Mouse (Mus musculus): ENCODE results near the gene Lrp3. TPM values are rescaled to one million over a fixed set of nuclear protein-coding genes. Genes with fewer than 3 reads are reported as not detected.

Lrp3 gene
- polyA plus RNA-seq, 1 experiment from 2014 or later, result 7.1 TPM

- no peaks in the 10 kb centered on the region for H3K9me3 ChIP-seq
- H3K4me3 ChIP-seq (replicated peaks), result no peak overlapping the region
- no peak overlapping the region for H3K9ac ChIP-seq
- H3K4me1 ChIP-seq, result no peaks in the 10 kb centered on the region
- H3K27ac ChIP-seq, result no peak overlapping the region
- no peak for ATAC-seq (ENCODE audit: insufficient read depth, low FRiP score, low read depth)
- WGBS, result 57% methylated on average over 3 of the region's 3 CpGs
- H3K27me3 ChIP-seq (replicated peaks), result no peaks in the 10 kb centered on the region
- no peaks in the 10 kb centered on the region for H3K36me3 ChIP-seq
- H3K4me2 ChIP-seq, result no peak overlapping the region
Observed at GRCm38 (mm10) chr7:35157512-35157911, 57.8 kb downstream of the Lrp3 start.

GRCm38 (mm10) chr7:35156561-35157477 lies 58.5 kb downstream of the Lrp3 start:
- Histone ChIP-seq H3K9ac (no peak overlapping the region), H3K9me3 (no peaks in the 10 kb centered on the region), H3K4me2 (no peak overlapping the region), H3K27ac (no peak overlapping the region), H3K36me3 (no peaks in the 10 kb centered on the region), H3K27me3 (replicated peaks) (no peaks in the 10 kb centered on the region), H3K4me3 (replicated peaks) (no peak overlapping the region), H3K4me1 (no peaks in the 10 kb centered on the region)
- WGBS, result 60% methylated on average over 16 of the region's 16 CpGs
- no peak for ATAC-seq (ENCODE audit: insufficient read depth, low FRiP score, low read depth)

- Histone ChIP-seq H3K4me2 (no peak overlapping the region), H3K27me3 (replicated peaks) (no peaks in the 10 kb centered on the region), H3K36me3 (no peaks in the 10 kb centered on the region), H3K4me3 (replicated peaks) (no peak overlapping the region), H3K27ac (no peak overlapping the region), H3K9me3 (no peaks in the 10 kb centered on the region), H3K9ac (no peak overlapping the region), H3K4me1 (no peaks in the 10 kb centered on the region; the same call in 1 of the 2 replicates)
- ATAC-seq (ENCODE audit: insufficient read depth, low FRiP score, low read depth), result no peak
- 68% methylated on average over 12 of the region's 12 CpGs for WGBS
Observed at GRCm38 (mm10) chr7:35154449-35154848, 60.8 kb downstream of the Lrp3 start.

GRCm38 (mm10) chr7:35150860-35151259 lies 64.4 kb downstream of the Lrp3 start:
- Histone ChIP-seq H3K27me3 (replicated peaks) (no peaks in the 10 kb centered on the region), H3K9ac (no peak overlapping the region), H3K36me3 (no peaks in the 10 kb centered on the region), H3K4me1 (peaks cover 7% of the 10 kb centered on the region), H3K9me3 (no peaks in the 10 kb centered on the region), H3K4me3 (replicated peaks) (no peak overlapping the region), H3K4me2 (no peak overlapping the region), H3K27ac (no peak overlapping the region)
- WGBS, result 69% methylated on average over 5 of the region's 5 CpGs
- no peak for ATAC-seq (ENCODE audit: insufficient read depth, low FRiP score, low read depth)

Other genes starting within 250 kb of the Lrp3 start
- 36.5 and 37.9 TPM in 2 replicates for gene Cebpg, start 158.9 kb downstream of the Lrp3 start, polyA plus RNA-seq (2015; fragmentation: Nextera tagmentation; extraction: Ambion mirVana)
- 6.6 and 7.0 TPM in 2 replicates for gene Cebpa, start 96.2 kb downstream of the Lrp3 start, polyA plus RNA-seq (2015; fragmentation: Nextera tagmentation; extraction: Ambion mirVana)
- 2.4 and 3.3 TPM in 2 replicates for gene Slc7a10, start 29.1 kb downstream of the Lrp3 start, polyA plus RNA-seq (2015; fragmentation: Nextera tagmentation; extraction: Ambion mirVana)
- 13.2 and 13.7 TPM in 2 replicates for gene Gpatch1, start 102.9 kb upstream of the Lrp3 start, polyA plus RNA-seq (2015; fragmentation: Nextera tagmentation; extraction: Ambion mirVana)
- gene Rhpn2, start 118.7 kb upstream of the Lrp3 start, polyA plus RNA-seq (2015; fragmentation: Nextera tagmentation; extraction: Ambion mirVana), result 29.2 and 38.2 TPM in 2 replicates
- gene Faap24, start 181.3 kb upstream of the Lrp3 start, polyA plus RNA-seq (2015; fragmentation: Nextera tagmentation; extraction: Ambion mirVana), result 17.1 and 17.5 TPM in 2 replicates
- 45.4 and 49.3 TPM in 2 replicates for gene Cep89, start 181.5 kb upstream of the Lrp3 start, polyA plus RNA-seq (2015; fragmentation: Nextera tagmentation; extraction: Ambion mirVana)
- 12.6 and 15.0 TPM in 2 replicates for gene Slc7a9, start 233.3 kb upstream of the Lrp3 start, polyA plus RNA-seq (2015; fragmentation: Nextera tagmentation; extraction: Ambion mirVana)